Mouse (Mus musculus) Patski (cell line): Measurements from ENCODE around the gene Sdk1. TPM values are rescaled to one million over a fixed set of nuclear protein-coding genes. Genes with fewer than 3 reads are reported as not detected.

ENCODE experiments used
- ATAC-seq: fragments of 100-300 bp; one replicate; pipeline ENCODE4 v1.8.0; 2021
- CTCF ChIA-PET: fragments of 350-600 bp; sonication (Branson Sonifier 250); formaldehyde crosslinking; loops from one replicate; lab custom pipeline; 2022; ENCODE audit warnings: inconsistent platforms; lab: Charles Lee
- POLR2A ChIA-PET: fragments of 350-600 bp; sonication (Branson Sonifier 250); formaldehyde crosslinking; loops from one replicate; lab custom pipeline; 2022; ENCODE audit warnings: antibody characterized with exemption, inconsistent platforms; lab: Charles Lee
- DNase-seq: peaks from one replicate; pipeline ENCODE4 v3.0.0-alpha.2; 2011; ENCODE audit warnings: low read depth, low spot score
- H3K27me3 ChIP-seq: fragments of 371-371 bp; one replicate; pipeline ENCODE4 v1.5.1; 2021
- CTCF ChIP-seq: fragments of 100-300 bp; IDR thresholded peaks from one replicate; pipeline ENCODE4 v1.5.1; 2021
- in situ Hi-C: fragments of 300-500 bp; cut with MboI; formaldehyde crosslinking; loops from 3 replicates; pipeline ENCODE4 v1.11.1; 2018; ENCODE audit warnings: low pct_unique_long_range_greater_than_20kb, mixed read lengths
- polyA plus RNA-seq: library from polyadenylated mRNA; unstranded; gene quantifications from one replicate; pipeline ENCODE4 v1.2.3, GENCODE M21; 2021

Sdk1 gene
- polyA plus RNA-seq, 1 experiment from 2014 or later, result 35.4 TPM

- in situ Hi-C loops, result no loop called here
- DNase-seq (no peak), ATAC-seq (no peak)
- POLR2A ChIA-PET, result no interaction called here
- peak; percentile 35 for TF ChIP-seq CTCF
- CTCF ChIA-PET, result no interaction called here
- no peaks in the 10 kb centered on the region for H3K27me3 ChIP-seq
These were observed 999.0 kb downstream of the Sdk1 start for GRCm38 (mm10) chr5:142240288-142240687.

GRCm38 (mm10) chr5:142242597-142242996 lies 1001.3 kb downstream of the Sdk1 start:
- no peak for TF ChIP-seq CTCF
- DNase-seq (no peak), ATAC-seq (no peak)
- H3K27me3 ChIP-seq, result no peaks in the 10 kb centered on the region
- CTCF ChIA-PET, result no interaction called here
- POLR2A ChIA-PET, result no interaction called here
- in situ Hi-C loops, result no loop called here

- ATAC-seq, result no peak
- CTCF ChIA-PET, result no interaction called here
- POLR2A ChIA-PET, result no interaction called here
- TF ChIP-seq CTCF, result no peak
- no peak for DNase-seq
- no peaks in the 10 kb centered on the region for H3K27me3 ChIP-seq
- in situ Hi-C loops, result no loop called here
These were observed 1001.8 kb downstream of the Sdk1 start for GRCm38 (mm10) chr5:142243069-142243468.

- ChIA-PET CTCF (no interaction called here), POLR2A (no interaction called here)
- in situ Hi-C loops, result no loop called here
- no peak for TF ChIP-seq CTCF
- ATAC-seq, result no peak
- no peak for DNase-seq
- no peaks in the 10 kb centered on the region for H3K27me3 ChIP-seq
These were observed 1014.9 kb downstream of the Sdk1 start for GRCm38 (mm10) chr5:142256231-142256630.

- peaks cover 8% of the 10 kb centered on the region for H3K27me3 ChIP-seq
- CTCF ChIA-PET, result no interaction called here
- ATAC-seq, result no peak
- no peak for DNase-seq
- no peak for TF ChIP-seq CTCF
- in situ Hi-C loops, result no loop called here
- POLR2A ChIA-PET, result no interaction called here
These were observed 1017.4 kb downstream of the Sdk1 start for GRCm38 (mm10) chr5:142258716-142259115.

- DNase-seq (no peak), ATAC-seq (no peak)
- POLR2A ChIA-PET, result no interaction called here
- peaks cover 16% of the 10 kb centered on the region for H3K27me3 ChIP-seq
- CTCF ChIA-PET, result no interaction called here
- in situ Hi-C loops, result no loop called here
- no peak for TF ChIP-seq CTCF
These were observed 1020.8 kb downstream of the Sdk1 start for GRCm38 (mm10) chr5:142262060-142262459.

Other genes with a start within 250 kb of the Sdk1 start
- gene Card11, start 240.9 kb upstream of the Sdk1 start, polyA plus RNA-seq, result not detected